ENCODE assay signal across 9 mouse cellular contexts in the genomic region with DNA sequence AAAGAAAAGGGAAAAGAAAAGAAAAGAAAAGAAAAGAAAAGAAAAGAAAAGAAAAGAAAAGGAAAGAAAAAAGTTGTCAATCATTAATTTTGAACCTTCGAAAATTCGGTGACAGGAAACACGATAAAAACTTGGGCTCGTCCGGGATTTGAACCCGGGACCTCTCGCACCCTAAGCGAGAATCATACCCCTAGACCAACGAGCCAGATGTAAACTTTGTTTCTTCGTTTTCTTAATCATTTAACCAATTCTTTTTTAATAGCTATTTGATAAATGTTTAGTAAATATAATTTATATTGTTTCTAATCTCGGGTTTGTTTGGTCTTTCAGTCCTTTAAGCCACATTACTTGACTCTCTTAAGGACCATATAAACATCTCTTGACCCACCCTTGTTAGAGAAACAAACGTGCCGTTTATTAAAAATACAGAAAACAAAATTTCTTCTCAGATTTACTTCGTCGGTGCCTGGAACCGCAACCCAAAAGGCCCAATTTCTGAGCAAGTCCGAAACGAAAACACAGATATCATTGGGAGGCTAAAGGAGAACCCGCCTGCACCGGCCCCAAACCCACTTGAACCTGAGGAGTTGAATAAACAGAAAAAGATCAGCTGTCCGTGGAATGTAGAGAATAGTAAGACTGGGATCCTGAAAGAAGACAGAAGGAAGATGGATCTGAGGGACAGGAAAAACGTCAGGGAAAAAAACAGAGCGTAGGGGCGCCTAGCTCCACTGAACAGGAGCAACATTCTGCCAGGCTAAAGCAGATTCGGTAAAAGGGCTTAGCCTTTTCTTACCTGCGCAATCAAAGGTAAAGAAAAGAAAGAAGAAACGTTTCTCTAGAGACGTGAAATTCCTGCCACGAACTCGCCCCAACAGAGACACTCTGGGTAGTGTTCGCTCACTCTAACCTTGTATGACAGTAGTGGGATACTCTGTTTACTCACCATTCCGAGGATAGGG. TPM values are rescaled to one million over a fixed set of nuclear protein-coding genes. Genes with fewer than 3 reads are reported as not detected.
DNase-seq lines count a peak whose midpoint lies in the region; ATAC-seq and TF ChIP-seq lines count a peak whose summit lies in the region.
"Had no signal": no experiment of that assay in that cellular context is flagged by ENCODE, and none has a peak within 500 bp of the region (broad histone marks: within the 10 kb centered on the region; RNA-seq: fewer than 3 reads in every experiment).

No protein-coding gene starts in this region.

- no peak for ATAC-seq in heart, embryonic 11.5 days (replicated peaks; ENCODE audit: insufficient number of reproducible peaks, low FRiP score, low TSS enrichment)
- 0 out of 2 replicates have a peak, but pooled peaks have one; percentile 30 for ATAC-seq in kidney, embryonic 14.5 days (ENCODE audit: low FRiP score, low TSS enrichment)
- ATAC-seq in liver, postnatal 0 days: 0 out of 2 replicates have a peak, but pooled peaks have one; percentile 11
- 0 out of 2 replicates have a peak, but pooled peaks have one; percentile 28 for ATAC-seq in neural tube, embryonic 13.5 days (ENCODE audit: low read depth)
- no peak for ATAC-seq in monocyte, adult 5-6 weeks (replicated peaks; ENCODE audit: insufficient number of reproducible peaks, low FRiP score, low TSS enrichment, poor library complexity, severe bottlenecking)

- H3K36me3 ChIP-seq in heart, embryonic 11.5 days (ENCODE audit: control insufficient read depth, insufficient read depth, low read length): no peaks in the 10 kb centered on the region
- H3K36me3 ChIP-seq in kidney, embryonic 14.5 days (ENCODE audit: control insufficient read depth, insufficient read depth, low read length): no peaks in the 10 kb centered on the region
- H3K36me3 ChIP-seq in liver, postnatal 0 days (replicated peaks; ENCODE audit: insufficient read depth, low read length): no peaks in the 10 kb centered on the region
- H3K36me3 ChIP-seq in neural tube, embryonic 13.5 days: no peaks in the 10 kb centered on the region

- TF ChIP-seq CTCF in cortical plate, adult 2 months (IDR thresholded peaks at IDR 0.05; ENCODE audit: extremely low read depth, insufficient read depth, low read length): no peak
- TF ChIP-seq CTCF in liver, postnatal 0 days (IDR thresholded peaks at IDR 0.05; ENCODE audit: low read depth): no peak

- peak overlapping the region; percentile 58 for H3K4me2 ChIP-seq in heart, embryonic 11.5 days
- H3K4me2 ChIP-seq in kidney, embryonic 14.5 days (replicated peaks; ENCODE audit: low read depth, low read length): peak overlapping the region; percentile 47
- H3K4me2 ChIP-seq in liver, postnatal 0 days (ENCODE audit: low read depth, low read length): peak overlapping the region; percentile 82
- H3K4me2 ChIP-seq in neural tube, embryonic 13.5 days: peak overlapping the region; percentile 65

- DNase-seq in 416B (ENCODE audit: low read depth): peak; percentile 80
- peak; percentile 61 for DNase-seq in ES-CJ7 (ENCODE audit: low read depth, low spot score)
- peak; percentile 73 for DNase-seq in liver, postnatal 0 days

- 0 out of 2 replicates have a peak overlapping the region, but pooled peaks have one; percentile 36 for H3K27ac ChIP-seq in cortical plate, adult 2 months (ENCODE audit: insufficient read depth, low read length)
- peak overlapping the region; percentile 24 for H3K27ac ChIP-seq in heart, embryonic 11.5 days (ENCODE audit: low read depth, low read length)
- peak overlapping the region; percentile 3; the same call in 1 of the 2 replicates for H3K27ac ChIP-seq in kidney, embryonic 14.5 days (ENCODE audit: low read depth, low read length)
- H3K27ac ChIP-seq in liver, postnatal 0 days (ENCODE audit: low read depth): peak overlapping the region; percentile 82
- peak overlapping the region; percentile 34; the same call in 1 of the 2 replicates for H3K27ac ChIP-seq in neural tube, embryonic 13.5 days (replicated peaks)

- no peaks in the 10 kb centered on the region for H3K27me3 ChIP-seq in heart, embryonic 11.5 days (ENCODE audit: control insufficient read depth, insufficient read depth, low read length)
- H3K27me3 ChIP-seq in kidney, embryonic 14.5 days (ENCODE audit: control insufficient read depth, insufficient read depth, low read length): no peaks in the 10 kb centered on the region
- H3K27me3 ChIP-seq in liver, postnatal 0 days (ENCODE audit: insufficient read depth, low read length): no peaks in the 10 kb centered on the region
- no peaks in the 10 kb centered on the region for H3K27me3 ChIP-seq in neural tube, embryonic 13.5 days

- no peak for TF ChIP-seq EP300 in liver, postnatal 0 days (IDR thresholded peaks at IDR 0.05; ENCODE audit: low read depth)

- no peaks in the 10 kb centered on the region for H3K9me3 ChIP-seq in heart, embryonic 11.5 days (replicated peaks; ENCODE audit: control insufficient read depth, low read length)
- no peaks in the 10 kb centered on the region for H3K9me3 ChIP-seq in kidney, embryonic 14.5 days (ENCODE audit: control insufficient read depth, low read length)
- no peaks in the 10 kb centered on the region for H3K9me3 ChIP-seq in liver, postnatal 0 days (ENCODE audit: low read length)
- no peaks in the 10 kb centered on the region for H3K9me3 ChIP-seq in neural tube, embryonic 13.5 days

- H3K4me3 ChIP-seq in cortical plate, adult 2 months (ENCODE audit: insufficient read depth, low read length): peak overlapping the region; percentile 49
- H3K4me3 ChIP-seq in heart, embryonic 11.5 days (ENCODE audit: low read depth, low read length): peak overlapping the region; percentile 51
- H3K4me3 ChIP-seq in kidney, embryonic 14.5 days (ENCODE audit: low read length): peak overlapping the region; percentile 48
- peak overlapping the region; percentile 63 for H3K4me3 ChIP-seq in liver, postnatal 0 days (ENCODE audit: low read depth, low read length)
- H3K4me3 ChIP-seq in neural tube, embryonic 13.5 days: peak overlapping the region; percentile 56

- peak overlapping the region; percentile 47 for H3K9ac ChIP-seq in heart, embryonic 11.5 days (ENCODE audit: low read depth, low read length)
- H3K9ac ChIP-seq in kidney, embryonic 14.5 days (ENCODE audit: low read depth, low read length): peak overlapping the region; percentile 50
- peak overlapping the region; percentile 76 for H3K9ac ChIP-seq in liver, postnatal 0 days (replicated peaks)
- peak overlapping the region; percentile 70 for H3K9ac ChIP-seq in neural tube, embryonic 13.5 days

- WGBS in heart, embryonic 11.5 days (ENCODE audit: insufficient replicate concordance): under 1% methylated on average over 32 of the region's 32 CpGs
- under 1% methylated on average over 32 of the region's 32 CpGs for WGBS in kidney, embryonic 14.5 days
- under 1% methylated on average over 32 of the region's 32 CpGs for WGBS in liver, postnatal 0 days (ENCODE audit: insufficient replicate concordance)
- WGBS in neural tube, embryonic 13.5 days: under 1% methylated on average over 32 of the region's 32 CpGs

- H3K4me1 ChIP-seq in cortical plate, adult 2 months (ENCODE audit: control insufficient read depth, insufficient read depth, low read length): no peaks in the 10 kb centered on the region; the same call in 1 of the 2 replicates
- H3K4me1 ChIP-seq in heart, embryonic 11.5 days (ENCODE audit: control insufficient read depth, insufficient read depth, low read length): peaks cover 2% of the 10 kb centered on the region; the same call in 1 of the 2 replicates
- 0 out of 2 replicates have a peak, but pooled peaks cover 14% of the 10 kb centered on the region for H3K4me1 ChIP-seq in kidney, embryonic 14.5 days (ENCODE audit: control insufficient read depth, insufficient read depth, low read length)
- peaks cover 9% of the 10 kb centered on the region; the same call in 1 of the 2 replicates for H3K4me1 ChIP-seq in liver, postnatal 0 days (ENCODE audit: insufficient read depth)
- peaks cover 9% of the 10 kb centered on the region for H3K4me1 ChIP-seq in neural tube, embryonic 13.5 days (replicated peaks)

- TF ChIP-seq POLR2A in cortical plate, adult 2 months (IDR thresholded peaks at IDR 0.05; ENCODE audit: extremely low read depth, insufficient read depth, low read length): no peak

RNA-seq across cellular contexts. Expression of gene Abt1, which starts 13.5 kb away (rescaled TPM):
- polyA plus RNA-seq in cortical plate, adult 2 months (2012; rRNA removed): 7.8 and 8.3 TPM in 2 replicates
- 8.9 and 9.8 TPM in 2 replicates for polyA plus RNA-seq in heart, embryonic 11.5 days (2014; fragmentation: Nextera tagmentation; extraction: Ambion mirVana)
- 12.5 and 13.5 TPM in 2 replicates for polyA plus RNA-seq in kidney, embryonic 14.5 days (2014; fragmentation: Nextera tagmentation; extraction: Ambion mirVana)
- 4.3 and 4.8 TPM in 2 replicates for polyA plus RNA-seq in liver, postnatal 0 days (2015; fragmentation: Nextera tagmentation; extraction: Ambion mirVana)
- 9.5 and 10.3 TPM in 2 replicates for polyA plus RNA-seq in neural tube, embryonic 13.5 days (2015; fragmentation: Nextera tagmentation; extraction: Ambion mirVana)
- total RNA-seq in monocyte, adult 5-6 weeks (2017): 12.1 to 15.9 TPM (median 13.2 TPM) in 3 replicates

RNA-seq across cellular contexts. Expression of gene Btn1a1, which starts 28.6 kb away (rescaled TPM):
- 0.04 and 0.06 TPM in 2 replicates for polyA plus RNA-seq in cortical plate, adult 2 months (2012; rRNA removed)
- 0.97 and 1.7 TPM in 2 replicates for polyA plus RNA-seq in heart, embryonic 11.5 days (2014; fragmentation: Nextera tagmentation; extraction: Ambion mirVana)
- polyA plus RNA-seq in kidney, embryonic 14.5 days (2014; fragmentation: Nextera tagmentation; extraction: Ambion mirVana): 0.09 TPM in 2 replicates
- polyA plus RNA-seq in liver, postnatal 0 days (2015; fragmentation: Nextera tagmentation; extraction: Ambion mirVana): 0.92 and 0.96 TPM in 2 replicates
- 0.07 TPM in 1 of 2 replicates, not detected in the other for polyA plus RNA-seq in neural tube, embryonic 13.5 days (2015; fragmentation: Nextera tagmentation; extraction: Ambion mirVana)
- not detected in 3 replicates for total RNA-seq in monocyte, adult 5-6 weeks (2017)

RNA-seq across cellular contexts. Expression of gene Btn2a2, which starts 51.5 kb away (rescaled TPM):
- 0.69 and 0.95 TPM in 2 replicates for polyA plus RNA-seq in cortical plate, adult 2 months (2012; rRNA removed)
- polyA plus RNA-seq in heart, embryonic 11.5 days (2014; fragmentation: Nextera tagmentation; extraction: Ambion mirVana): 0.59 and 0.80 TPM in 2 replicates
- 0.31 and 0.87 TPM in 2 replicates for polyA plus RNA-seq in kidney, embryonic 14.5 days (2014; fragmentation: Nextera tagmentation; extraction: Ambion mirVana)
- polyA plus RNA-seq in liver, postnatal 0 days (2015; fragmentation: Nextera tagmentation; extraction: Ambion mirVana): not detected in 2 replicates
- 0.12 and 0.21 TPM in 2 replicates for polyA plus RNA-seq in neural tube, embryonic 13.5 days (2015; fragmentation: Nextera tagmentation; extraction: Ambion mirVana)
- total RNA-seq in monocyte, adult 5-6 weeks (2017): not detected in 3 replicates
- polyA plus RNA-seq: gonadal fat pad, adult 2 months had no signal

Comparison
In these comparisons a context has a peak if more than half of its experiments do, and no peak if none do; other contexts are left out.
1. H3K27ac ChIP-seq: peak in every context shown above with its lines; median percentile 82 in liver, postnatal 0 days; 36 in cortical plate, adult 2 months; 34 in neural tube, embryonic 13.5 days; 24 in heart, embryonic 11.5 days; 3 in kidney, embryonic 14.5 days.
2. ATAC-seq: peak in kidney, embryonic 14.5 days (single experiment), liver, postnatal 0 days (single experiment) and neural tube, embryonic 13.5 days (single experiment); none in heart, embryonic 11.5 days (single experiment) and monocyte, adult 5-6 weeks (single experiment).
3. Peak in every context shown above with its lines, with median percentiles within 50 percentile points of each other: DNase-seq, H3K4me3 ChIP-seq, H3K4me2 ChIP-seq and H3K9ac ChIP-seq.